Mouse (Mus musculus): Measurements from ENCODE around the gene Agmat.

Agmat gene

DNA sequence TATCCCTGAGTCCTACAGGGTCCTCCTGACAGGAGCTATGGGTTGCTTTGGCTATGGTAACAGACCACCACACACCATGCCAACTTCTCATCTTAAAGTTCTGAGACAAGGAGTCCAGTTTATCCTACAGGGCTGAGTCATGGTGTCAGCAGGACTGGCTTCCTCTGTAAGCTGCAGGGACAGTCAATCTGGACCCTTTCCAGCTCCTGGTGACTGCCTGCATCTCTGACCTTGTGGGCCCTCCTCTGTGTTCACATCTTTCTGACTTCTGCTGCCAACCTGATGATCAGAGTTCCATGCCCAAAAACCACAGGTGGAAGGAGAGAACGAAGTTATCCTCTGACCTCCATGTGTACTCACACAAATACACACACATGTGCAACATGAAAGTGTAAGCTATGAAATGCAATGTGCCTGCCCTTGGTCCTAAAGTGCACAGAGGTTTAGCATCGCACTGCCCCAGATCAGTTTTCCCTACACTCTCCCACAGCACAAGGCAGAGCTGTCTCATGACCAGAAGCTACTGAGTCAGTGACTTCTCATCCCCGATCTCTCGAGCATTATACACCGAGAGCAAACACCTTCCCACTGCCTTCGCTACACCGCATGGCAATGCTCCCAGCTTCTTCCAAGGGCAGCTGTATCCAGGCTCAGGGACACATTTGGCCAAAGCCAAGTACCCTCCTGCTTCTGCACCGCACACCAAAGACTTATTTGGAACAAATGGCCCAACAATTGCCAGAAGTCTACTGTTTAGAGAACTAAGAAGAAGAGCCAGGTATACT lies 34.9 kb downstream of the Agmat start:
- DNase-seq, result no peak

DNA sequence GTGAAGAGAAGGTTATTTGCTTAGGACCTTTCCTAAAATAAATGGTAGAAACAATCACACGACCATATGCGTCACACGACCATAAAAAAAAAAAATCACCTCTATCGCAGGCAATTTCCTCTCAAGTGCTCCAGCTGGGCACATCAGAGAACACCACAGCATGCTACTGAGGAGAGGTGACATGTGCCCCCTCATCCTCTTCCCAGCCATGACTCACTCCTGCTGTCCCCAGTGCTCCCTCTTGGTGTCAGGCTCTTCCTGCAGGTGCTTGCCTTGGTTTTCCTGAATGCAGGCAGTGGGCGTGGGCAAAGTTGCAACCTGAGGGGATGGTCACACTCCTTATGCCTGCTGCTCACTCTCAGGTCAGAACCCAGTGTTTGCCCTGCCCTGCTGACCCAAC lies 38.4 kb downstream of the Agmat start:
- no peak for DNase-seq

DNA sequence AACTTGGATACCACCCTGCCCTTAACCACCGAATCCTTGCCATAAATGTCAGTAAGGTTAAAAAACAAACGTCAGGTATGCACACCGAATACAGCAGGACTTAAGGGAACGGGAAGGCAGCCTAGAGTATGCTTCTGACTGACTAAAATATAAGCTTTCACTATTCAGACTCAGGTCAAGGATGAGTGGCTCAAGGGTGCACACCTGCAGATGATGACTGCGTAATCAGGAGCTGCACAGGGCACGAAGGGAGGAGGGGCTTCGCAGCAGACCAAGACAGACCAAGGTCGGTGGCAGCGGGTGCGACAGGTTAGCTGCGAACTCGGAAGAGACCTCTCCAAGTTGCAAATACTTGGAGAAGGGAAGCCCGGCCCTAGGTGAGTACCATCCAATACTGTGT lies 39.7 kb downstream of the Agmat start:
- no peak for DNase-seq

DNA sequence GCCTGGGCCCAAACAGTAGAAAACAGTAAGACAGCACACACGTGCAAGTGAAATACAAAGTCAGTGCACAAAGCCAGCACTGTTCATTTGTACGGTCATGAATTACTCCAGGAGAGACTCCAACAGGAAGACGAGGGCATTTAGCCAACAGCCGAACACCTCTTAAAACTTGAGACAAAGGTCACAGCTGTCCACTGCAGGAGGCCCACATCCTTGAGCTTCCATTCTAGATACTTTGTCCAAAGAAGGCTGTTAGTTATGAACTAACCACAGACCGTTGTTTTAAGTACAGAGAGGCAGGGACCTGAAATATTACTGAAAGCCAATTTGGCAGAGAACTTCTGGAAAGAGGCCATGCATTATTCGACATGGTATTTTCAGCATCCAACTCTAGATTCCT lies 40.6 kb downstream of the Agmat start:
- no peak for DNase-seq

DNA sequence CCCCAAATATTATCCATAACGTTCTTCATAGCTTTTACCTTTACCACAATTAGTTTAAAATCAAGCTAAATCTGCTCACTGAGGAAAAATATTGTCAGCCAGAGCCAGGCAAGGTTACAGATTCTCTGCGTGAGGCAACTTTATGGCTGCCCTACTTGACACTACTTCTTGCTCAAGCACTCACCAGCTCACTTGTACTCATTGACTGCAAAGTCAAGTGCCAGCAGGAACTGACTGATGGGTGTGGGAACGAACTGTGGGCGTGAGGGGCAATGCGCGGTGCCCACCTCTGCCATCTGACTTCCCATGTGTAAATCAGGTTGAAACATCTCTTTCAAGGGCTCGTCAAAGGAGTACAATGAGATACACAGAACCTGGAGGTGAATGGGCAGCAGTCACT lies 41.0 kb downstream of the Agmat start:
- DNase-seq, result no peak

DNA sequence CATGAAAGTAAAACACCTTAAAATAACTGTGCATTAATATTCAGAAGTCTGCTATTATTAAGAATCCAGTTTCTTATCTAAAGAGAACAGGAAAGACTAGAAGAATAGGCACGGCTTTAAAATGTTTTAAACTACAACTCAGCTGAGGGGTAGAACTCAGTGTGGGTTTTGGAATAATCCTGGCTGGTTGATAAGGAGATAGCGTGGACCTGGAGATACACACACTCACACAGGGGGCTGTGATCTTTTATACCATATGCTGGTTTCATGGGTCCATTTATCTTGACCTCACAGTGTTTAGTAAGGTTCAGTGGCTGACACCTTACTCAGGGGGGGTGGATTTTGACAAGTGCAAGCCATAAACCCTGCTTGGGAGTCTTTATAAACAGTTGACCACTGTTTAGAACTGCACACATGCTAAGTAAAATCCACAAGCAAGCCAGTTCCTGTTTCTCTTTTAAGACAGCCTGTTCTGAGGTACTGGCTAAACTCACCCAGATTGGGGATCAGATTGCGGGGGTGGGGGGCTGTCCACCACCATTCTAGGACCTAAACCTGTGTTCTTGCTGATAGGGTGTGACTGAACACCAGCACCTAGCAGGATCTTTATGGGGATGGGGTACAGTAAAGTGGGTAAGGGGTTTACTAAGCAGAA lies 43.2 kb downstream of the Agmat start:
- DNase-seq, result no peak

DNA sequence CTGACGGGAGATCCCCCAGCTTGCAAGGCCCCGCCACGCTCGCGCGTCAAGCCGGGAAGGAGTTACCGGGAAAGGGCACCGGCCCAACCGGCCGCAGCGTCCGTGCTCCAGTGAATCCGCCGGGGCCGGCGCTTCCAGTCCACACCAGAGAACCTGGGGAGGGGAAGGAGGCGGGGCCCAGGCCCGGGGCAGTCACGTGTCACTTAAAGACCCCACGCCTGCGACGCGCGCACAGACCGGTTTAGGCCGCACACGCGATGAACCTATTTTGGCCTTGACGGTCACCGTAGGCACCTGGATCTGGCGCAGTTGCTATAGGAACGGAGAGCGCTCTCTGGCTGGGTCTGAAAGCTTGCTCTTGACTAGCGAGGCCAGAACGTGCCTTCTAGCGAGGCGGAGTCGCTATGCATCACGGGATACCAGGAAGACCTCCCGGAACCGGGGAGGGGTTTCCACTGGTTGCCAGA lies 44.1 kb downstream of the Agmat start, which contains the start of gene Dnajc16:
TSS of gene Dnajc16 (minus strand) at position 408 of the 467 bp plus-strand sequence.
- peak; percentile 99 for DNase-seq

DNA sequence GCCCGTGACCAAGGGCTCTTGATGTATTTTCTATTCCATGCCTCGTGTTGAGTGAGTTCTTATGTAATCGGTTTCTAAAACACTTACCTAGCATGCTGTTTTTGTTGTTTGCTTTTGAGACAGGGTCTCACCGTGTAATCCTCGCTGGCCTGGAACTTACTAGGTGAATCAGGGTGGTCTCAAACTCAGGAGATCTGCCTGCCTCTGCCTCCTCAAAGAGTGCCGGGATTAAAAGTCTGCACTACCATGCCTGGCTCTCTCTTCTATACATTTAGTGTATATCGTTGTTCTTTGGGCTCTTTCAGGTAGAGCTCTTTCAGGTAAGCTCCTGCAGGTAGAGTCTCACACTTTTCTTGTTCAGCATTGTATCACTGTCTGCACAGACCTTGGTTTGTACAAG lies 45.0 kb downstream of the Agmat start:
- DNase-seq, result peak; percentile 52

DNA sequence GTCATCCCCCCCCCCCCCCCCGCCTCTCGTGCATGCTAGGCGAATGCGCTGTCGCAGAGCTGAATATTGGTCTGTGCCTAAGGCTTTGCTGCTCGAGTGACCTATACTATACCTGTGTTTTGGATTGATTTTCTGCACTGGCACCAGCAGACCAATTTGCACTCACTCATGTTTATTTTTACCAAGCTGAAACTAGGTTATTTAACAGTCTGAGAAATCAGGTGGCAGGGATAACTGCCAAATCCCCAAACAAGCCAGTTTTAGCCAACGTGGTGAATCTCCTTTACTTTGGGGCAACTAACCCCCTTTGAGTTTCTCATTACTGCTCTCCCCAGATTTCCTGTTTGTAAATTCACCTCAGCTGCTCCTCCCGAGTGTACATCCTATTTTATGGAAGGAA lies 45.5 kb downstream of the Agmat start:
- DNase-seq, result peak; percentile 73

DNA sequence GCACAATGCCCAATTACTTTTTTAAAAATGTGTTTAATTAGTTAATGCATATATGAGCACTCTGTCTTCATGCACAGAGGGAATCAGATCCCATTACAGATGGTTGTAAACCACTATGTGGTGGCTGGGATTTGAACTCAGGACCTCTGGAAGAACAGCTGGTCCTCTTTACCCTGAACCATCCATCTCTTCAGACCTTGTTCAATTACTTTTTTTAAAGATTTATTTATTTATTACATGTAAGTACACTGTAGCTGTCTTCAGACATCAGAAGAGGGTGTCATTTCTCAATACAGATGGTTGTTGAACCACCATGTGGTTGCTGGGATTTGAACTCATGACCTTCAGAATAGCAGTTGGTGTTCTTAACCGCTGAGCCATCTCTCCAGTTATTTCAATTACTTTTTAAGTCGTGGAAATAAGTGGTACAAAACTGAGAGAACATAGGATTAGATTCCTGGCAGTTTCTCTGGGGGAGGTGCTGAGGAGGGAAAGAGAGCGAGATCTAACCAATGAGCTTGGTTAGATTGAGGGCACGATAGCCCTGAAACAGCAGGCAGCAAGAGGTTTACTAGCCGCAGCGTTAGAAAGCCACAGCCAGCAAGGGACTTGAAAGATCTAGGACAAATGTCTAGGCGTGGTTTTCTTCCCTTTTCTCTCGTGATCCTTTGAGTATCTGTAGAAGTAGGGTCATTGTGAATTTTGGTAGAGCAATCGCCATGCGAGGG lies 46.2 kb downstream of the Agmat start:
- DNase-seq, result peak; percentile 38

DNA sequence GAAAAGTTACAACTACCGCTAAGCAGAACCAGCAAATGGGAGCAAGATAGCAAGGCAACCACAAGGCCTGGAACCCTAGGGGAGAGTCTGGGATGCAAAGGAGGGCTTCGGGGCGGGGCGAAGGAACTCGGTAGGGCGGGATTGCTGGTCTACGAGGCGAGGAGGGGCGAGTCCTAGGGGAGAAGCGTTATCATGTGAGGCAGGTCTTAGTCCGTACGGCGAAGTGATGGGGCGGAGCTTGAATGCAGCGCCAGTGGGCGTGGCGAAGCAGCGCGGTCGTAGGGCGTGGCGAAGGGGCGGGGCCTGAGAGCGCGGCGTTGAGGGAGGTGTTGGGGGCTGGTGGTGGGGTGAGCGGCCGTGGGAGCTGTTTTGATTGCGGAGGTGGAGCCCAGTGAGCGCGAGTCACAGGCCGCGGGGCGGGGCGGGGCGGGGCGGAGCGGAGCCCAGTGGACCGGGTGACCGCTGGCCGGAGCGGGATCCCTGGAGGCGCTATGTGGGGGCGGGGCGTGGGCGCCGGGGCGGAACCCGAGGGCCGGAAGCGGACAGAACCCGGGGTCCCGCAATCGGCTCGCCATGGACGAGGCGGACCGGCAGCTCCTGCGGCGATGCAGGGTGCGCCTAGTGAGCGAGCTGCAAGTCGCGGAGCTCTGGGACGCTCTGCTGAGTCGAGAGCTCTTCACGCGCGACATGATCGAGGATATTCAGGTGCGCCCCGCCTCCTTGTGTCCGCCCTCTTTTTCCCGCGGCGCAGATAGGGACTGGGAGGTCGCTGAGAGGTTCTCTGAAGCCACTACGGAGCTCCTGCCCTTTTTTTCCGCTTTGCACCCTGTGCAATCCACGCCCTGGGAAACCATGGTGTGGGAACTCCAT lies 47.0 kb downstream of the Agmat start, which contains the start of gene Casp9:
TSS of gene Casp9 (plus strand) at position 331 of the 870 bp plus-strand sequence.
- peak; percentile 96 for DNase-seq

DNA sequence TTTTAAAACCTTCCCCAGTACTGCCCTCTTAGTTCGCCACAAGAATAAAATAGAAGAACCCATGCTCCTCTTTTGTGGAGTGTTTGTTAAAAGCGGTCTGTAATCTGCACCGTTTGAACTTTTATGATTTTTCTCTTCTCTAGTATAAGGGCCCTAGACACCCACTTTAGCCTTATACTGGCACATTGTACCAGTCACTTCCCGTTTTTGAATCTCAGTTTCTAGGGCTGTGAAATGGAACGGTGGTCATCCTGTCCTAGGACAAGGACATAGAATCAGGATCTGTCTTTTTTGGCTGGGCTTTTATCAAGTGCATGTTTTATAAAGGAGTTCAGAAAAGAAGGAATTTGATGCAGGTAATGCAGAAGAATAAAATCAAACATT lies 47.7 kb downstream of the Agmat start:
- DNase-seq, result no peak

DNA sequence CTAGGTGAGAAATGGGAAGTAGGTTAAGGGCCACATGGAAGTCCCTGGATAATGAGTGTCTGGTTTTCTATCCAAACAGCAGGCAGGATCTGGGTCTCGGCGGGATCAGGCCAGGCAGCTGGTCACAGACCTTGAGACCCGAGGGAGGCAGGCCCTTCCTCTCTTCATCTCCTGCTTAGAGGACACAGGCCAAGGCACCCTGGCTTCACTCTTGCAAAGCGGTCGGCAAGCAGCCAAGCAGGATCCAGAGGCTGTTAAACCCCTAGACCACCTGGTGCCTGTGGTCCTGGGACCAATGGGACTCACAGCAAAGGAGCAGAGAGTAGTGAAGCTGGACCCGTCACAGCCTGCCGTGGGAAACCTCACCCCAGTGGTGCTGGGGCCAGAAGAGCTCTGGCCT lies 49.9 kb downstream of the Agmat start:
- peak; percentile 32 for DNase-seq

DNA sequence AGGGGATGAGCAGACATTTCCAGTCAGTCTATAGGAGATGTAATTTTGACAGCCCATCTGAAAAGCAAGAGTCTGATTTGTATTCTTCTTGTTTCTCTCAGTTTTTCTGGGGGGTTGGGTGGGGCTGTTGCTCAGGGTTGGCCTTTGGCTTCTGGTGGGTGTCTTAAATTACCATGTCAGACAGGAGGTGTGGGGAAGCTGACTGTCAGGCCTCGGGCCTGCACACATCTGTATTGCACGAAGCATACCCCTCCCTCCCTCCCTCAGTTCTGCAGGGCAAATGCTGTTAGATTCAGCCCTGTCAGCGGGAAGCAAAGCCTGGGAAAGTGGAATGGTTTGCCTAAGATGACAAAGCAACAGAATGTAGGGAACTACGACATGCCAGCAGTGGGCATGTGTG lies 50.5 kb downstream of the Agmat start:
- DNase-seq, result no peak

DNA sequence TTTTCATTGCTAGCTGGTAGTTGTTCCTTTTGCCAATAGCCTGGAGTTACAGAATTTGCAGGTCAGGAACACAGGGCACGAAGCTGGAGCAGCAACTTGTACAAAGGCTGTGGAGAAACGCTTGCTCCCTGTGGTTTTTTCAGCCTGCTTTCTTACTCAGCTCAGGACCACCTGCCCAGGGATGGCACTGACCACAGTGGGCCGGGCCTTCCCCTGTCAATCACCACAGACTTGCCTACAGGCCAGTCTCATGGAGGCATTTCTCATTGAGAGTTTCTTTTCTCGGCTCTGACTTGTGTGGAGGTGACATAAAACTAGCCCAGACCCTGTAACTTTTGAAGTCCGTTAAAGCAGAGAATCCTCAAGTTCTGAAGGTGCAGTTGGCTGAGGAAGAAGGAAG lies 51.1 kb downstream of the Agmat start:
- DNase-seq, result no peak

DNA sequence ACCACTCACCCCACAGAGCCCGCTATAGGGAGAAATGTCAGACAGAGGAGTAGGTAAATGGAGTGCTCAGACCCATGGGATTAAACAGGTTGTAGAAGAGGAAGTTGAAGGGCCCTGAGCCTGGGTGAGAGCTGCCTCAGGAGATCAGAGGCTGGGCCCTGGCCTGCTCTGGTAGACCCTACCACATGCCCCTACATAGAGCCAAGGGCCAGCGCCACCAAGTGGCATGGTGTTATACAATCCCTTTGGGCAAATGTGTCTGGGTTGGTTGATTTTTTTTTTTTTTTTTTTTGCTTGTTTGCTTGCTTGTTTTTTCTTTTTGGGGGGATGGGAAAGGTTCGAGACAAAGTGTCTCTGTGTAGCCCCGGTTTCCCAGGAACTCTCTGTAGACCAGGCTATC lies 57.6 kb downstream of the Agmat start:
- DNase-seq, result no peak

DNA sequence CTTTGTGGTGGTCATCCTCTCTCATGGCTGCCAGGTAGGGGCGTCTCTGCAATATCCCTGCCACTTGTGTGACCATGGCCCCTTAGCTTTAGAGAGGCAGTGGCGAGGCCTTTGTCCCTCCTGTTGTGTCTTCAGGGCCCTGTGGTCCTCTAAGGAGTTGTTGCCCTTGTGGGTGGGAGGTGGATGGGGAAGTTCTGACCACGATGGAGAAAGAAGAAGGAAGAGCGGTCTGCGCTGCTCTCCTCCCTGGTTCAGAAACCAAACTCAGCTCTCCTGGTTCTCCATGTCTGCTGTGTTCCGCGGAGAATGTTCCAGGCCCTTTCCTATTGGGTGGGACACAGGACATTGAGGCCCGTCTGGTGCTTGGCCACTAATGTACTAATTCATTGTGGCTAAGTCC lies 59.4 kb downstream of the Agmat start:
- no peak for DNase-seq
